Mouse (Mus musculus): ENCODE data around the gene Irx6. TPM values are rescaled to one million over a fixed set of nuclear protein-coding genes. Genes with fewer than 3 reads are reported as not detected.

Irx6 gene
- polyA plus RNA-seq, 1 experiment: not detected

DNA sequence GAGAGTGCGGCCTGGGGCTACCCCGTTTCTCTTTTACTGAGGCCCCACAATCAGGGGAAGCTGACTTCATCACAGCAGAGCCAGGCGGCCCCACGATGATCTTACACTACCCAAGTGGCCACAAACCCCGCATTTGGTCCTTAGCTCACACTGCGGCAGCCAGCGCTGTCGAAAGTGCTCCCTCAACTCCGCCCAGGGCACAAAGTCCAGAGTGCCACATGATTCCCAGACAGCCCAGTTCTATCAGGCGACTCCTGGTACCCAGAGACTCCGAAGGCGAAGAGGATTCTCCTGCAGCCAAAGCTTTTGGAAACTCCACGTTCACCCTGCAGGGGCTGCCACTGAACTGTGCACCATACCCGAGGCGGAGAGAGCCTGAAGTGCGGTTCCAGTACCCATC lies 4.3 kb downstream of the Irx6 start:
- H3K9ac ChIP-seq (ENCODE audit: low read depth, poor library complexity, severe bottlenecking): 0 out of 2 replicates have a peak overlapping the region, but pooled peaks have one; percentile 5
- H3K4me3 ChIP-seq (ENCODE audit: low read depth, low read length): peak overlapping the region; percentile 40
- H3K9me3 ChIP-seq (replicated peaks; ENCODE audit: control insufficient read depth, insufficient read depth, low read length, poor library complexity, severe bottlenecking): no peaks in the 10 kb centered on the region

DNA sequence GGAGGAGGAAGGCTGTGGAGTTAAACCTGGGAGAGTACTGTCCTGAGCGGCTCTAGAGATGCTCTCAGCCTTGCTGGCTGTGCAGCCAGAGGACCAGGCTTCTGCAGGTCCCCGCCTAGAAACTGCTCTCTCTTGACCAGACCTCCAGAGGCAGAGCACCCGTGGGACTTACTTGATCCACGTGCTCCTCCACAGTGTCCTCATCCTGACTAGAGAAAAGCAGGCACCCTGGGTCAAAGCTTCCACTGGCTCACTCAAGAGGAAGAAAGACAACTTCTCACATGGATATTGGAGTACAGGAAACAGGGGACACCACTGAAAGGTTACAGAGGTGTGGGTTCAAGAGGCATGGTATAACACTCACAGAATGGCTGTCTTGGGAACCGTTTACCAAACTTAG lies 23.3 kb downstream of the Irx6 start:
- Histone ChIP-seq H3K4me3 (ENCODE audit: low read depth, low read length) (no peak overlapping the region), H3K36me3 (ENCODE audit: control insufficient read depth, insufficient read depth, low read length, poor library complexity, severe bottlenecking) (no peaks in the 10 kb centered on the region), H3K27ac (ENCODE audit: insufficient read depth, low read length) (no peak overlapping the region), H3K9me3 (replicated peaks; ENCODE audit: control insufficient read depth, insufficient read depth, low read length, poor library complexity, severe bottlenecking) (0 out of 2 replicates have a peak, but pooled peaks cover 3% of the 10 kb centered on the region), H3K4me1 (ENCODE audit: control insufficient read depth, insufficient read depth, low read length) (no peaks in the 10 kb centered on the region), H3K9ac (ENCODE audit: low read depth, poor library complexity, severe bottlenecking) (no peak overlapping the region), H3K27me3 (ENCODE audit: control insufficient read depth, insufficient read depth, low read length, poor library complexity, severe bottlenecking) (no peaks in the 10 kb centered on the region; the same call in 1 of the 2 replicates)
- TF ChIP-seq CTCF (IDR thresholded peaks at IDR 0.05; ENCODE audit: low read depth, low read length) (no peak), POLR2A (IDR thresholded peaks at IDR 0.05; ENCODE audit: insufficient read depth, low read length) (no peak), EP300 (IDR thresholded peaks at IDR 0.05; ENCODE audit: insufficient read depth, low read depth, low read length) (no peak)

More for the DNA sequence above, 4.3 kb downstream of the Irx6 start:
- TF ChIP-seq EP300 (IDR thresholded peaks at IDR 0.05; ENCODE audit: insufficient read depth, low read depth, low read length) (no peak), POLR2A (IDR thresholded peaks at IDR 0.05; ENCODE audit: insufficient read depth, low read length) (no peak), CTCF (IDR thresholded peaks at IDR 0.05; ENCODE audit: low read depth, low read length) (no peak)
- no peaks in the 10 kb centered on the region for H3K36me3 ChIP-seq (ENCODE audit: control insufficient read depth, insufficient read depth, low read length, poor library complexity, severe bottlenecking)
- H3K27ac ChIP-seq (ENCODE audit: insufficient read depth, low read length): no peak overlapping the region
- H3K27me3 ChIP-seq (ENCODE audit: control insufficient read depth, insufficient read depth, low read length, poor library complexity, severe bottlenecking): peaks cover 23% of the 10 kb centered on the region
- no peaks in the 10 kb centered on the region for H3K4me1 ChIP-seq (ENCODE audit: control insufficient read depth, insufficient read depth, low read length)

- 0 out of 2 replicates have a peak, but pooled peaks cover 3% of the 10 kb centered on the region for H3K9me3 ChIP-seq (replicated peaks; ENCODE audit: control insufficient read depth, insufficient read depth, low read length, poor library complexity, severe bottlenecking)
- H3K36me3 ChIP-seq (ENCODE audit: control insufficient read depth, insufficient read depth, low read length, poor library complexity, severe bottlenecking): no peaks in the 10 kb centered on the region
- no peak overlapping the region for H3K27ac ChIP-seq (ENCODE audit: insufficient read depth, low read length)
- H3K4me1 ChIP-seq (ENCODE audit: control insufficient read depth, insufficient read depth, low read length): no peaks in the 10 kb centered on the region
- no peak overlapping the region for H3K9ac ChIP-seq (ENCODE audit: low read depth, poor library complexity, severe bottlenecking)
- TF ChIP-seq EP300 (IDR thresholded peaks at IDR 0.05; ENCODE audit: insufficient read depth, low read depth, low read length) (no peak), POLR2A (IDR thresholded peaks at IDR 0.05; ENCODE audit: insufficient read depth, low read length) (no peak), CTCF (IDR thresholded peaks at IDR 0.05; ENCODE audit: low read depth, low read length) (no peak)
- no peak overlapping the region for H3K4me3 ChIP-seq (ENCODE audit: low read depth, low read length)
- no peaks in the 10 kb centered on the region; the same call in 1 of the 2 replicates for H3K27me3 ChIP-seq (ENCODE audit: control insufficient read depth, insufficient read depth, low read length, poor library complexity, severe bottlenecking)
These were observed 24.3 kb downstream of the Irx6 start for GRCm38 (mm10) chr8:92698411-92698810.

DNA sequence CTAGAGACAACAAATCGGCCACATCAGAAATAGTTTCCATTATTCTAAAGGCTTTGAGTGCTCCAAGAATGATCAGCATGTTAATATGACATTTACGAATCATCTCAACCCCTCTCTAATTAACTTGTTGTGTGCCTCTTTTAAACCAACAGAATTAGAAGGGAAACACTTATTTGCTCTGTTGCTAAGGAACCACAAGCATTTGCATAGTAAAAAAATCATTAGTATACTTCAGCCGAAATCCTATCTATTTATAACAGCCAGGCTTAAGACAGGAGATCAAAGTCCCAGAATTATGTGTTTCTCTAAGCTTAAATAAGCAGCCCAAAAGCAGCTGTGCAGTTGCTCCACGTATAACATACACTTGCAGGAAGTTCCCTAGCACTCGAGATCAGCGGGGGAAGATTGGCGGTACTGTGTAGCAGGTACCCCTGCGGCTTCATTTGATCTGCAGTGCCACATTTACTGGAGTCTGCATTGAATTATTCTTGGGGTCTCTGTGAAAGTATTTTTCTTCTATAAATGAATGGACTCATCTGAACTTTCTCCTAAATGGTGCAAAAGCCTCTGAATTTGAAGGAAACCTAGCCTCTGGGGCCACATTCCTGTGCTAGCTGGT lies 25.9 kb downstream of the Irx6 start:
- Histone ChIP-seq H3K36me3 (ENCODE audit: control insufficient read depth, insufficient read depth, low read length, poor library complexity, severe bottlenecking) (no peaks in the 10 kb centered on the region), H3K4me1 (ENCODE audit: control insufficient read depth, insufficient read depth, low read length) (no peaks in the 10 kb centered on the region), H3K4me3 (ENCODE audit: low read depth, low read length) (no peak overlapping the region), H3K27ac (ENCODE audit: insufficient read depth, low read length) (no peak overlapping the region), H3K27me3 (ENCODE audit: control insufficient read depth, insufficient read depth, low read length, poor library complexity, severe bottlenecking) (no peaks in the 10 kb centered on the region; the same call in 1 of the 2 replicates), H3K9me3 (replicated peaks; ENCODE audit: control insufficient read depth, insufficient read depth, low read length, poor library complexity, severe bottlenecking) (no peaks in the 10 kb centered on the region), H3K9ac (ENCODE audit: low read depth, poor library complexity, severe bottlenecking) (no peak overlapping the region)
- TF ChIP-seq EP300 (IDR thresholded peaks at IDR 0.05; ENCODE audit: insufficient read depth, low read depth, low read length) (no peak), POLR2A (IDR thresholded peaks at IDR 0.05; ENCODE audit: insufficient read depth, low read length) (no peak), CTCF (IDR thresholded peaks at IDR 0.05; ENCODE audit: low read depth, low read length) (no peak)

- TF ChIP-seq EP300 (IDR thresholded peaks at IDR 0.05; ENCODE audit: insufficient read depth, low read depth, low read length) (no peak), POLR2A (IDR thresholded peaks at IDR 0.05; ENCODE audit: insufficient read depth, low read length) (no peak), CTCF (IDR thresholded peaks at IDR 0.05; ENCODE audit: low read depth, low read length) (no peak)
- H3K9ac ChIP-seq (ENCODE audit: low read depth, poor library complexity, severe bottlenecking): no peak overlapping the region
- H3K36me3 ChIP-seq (ENCODE audit: control insufficient read depth, insufficient read depth, low read length, poor library complexity, severe bottlenecking): no peaks in the 10 kb centered on the region
- no peaks in the 10 kb centered on the region for H3K4me1 ChIP-seq (ENCODE audit: control insufficient read depth, insufficient read depth, low read length)
- H3K27ac ChIP-seq (ENCODE audit: insufficient read depth, low read length): no peak overlapping the region
- H3K9me3 ChIP-seq (replicated peaks; ENCODE audit: control insufficient read depth, insufficient read depth, low read length, poor library complexity, severe bottlenecking): no peaks in the 10 kb centered on the region
- H3K27me3 ChIP-seq (ENCODE audit: control insufficient read depth, insufficient read depth, low read length, poor library complexity, severe bottlenecking): no peaks in the 10 kb centered on the region; the same call in 1 of the 2 replicates
- no peak overlapping the region for H3K4me3 ChIP-seq (ENCODE audit: low read depth, low read length)
These were observed 29.3 kb downstream of the Irx6 start for GRCm38 (mm10) chr8:92703375-92703774.

GRCm38 (mm10) chr8:92706311-92706710 lies 32.2 kb downstream of the Irx6 start:
- H3K4me3 ChIP-seq (ENCODE audit: low read depth, low read length): no peak overlapping the region
- H3K9me3 ChIP-seq (replicated peaks; ENCODE audit: control insufficient read depth, insufficient read depth, low read length, poor library complexity, severe bottlenecking): no peaks in the 10 kb centered on the region
- H3K27ac ChIP-seq (ENCODE audit: insufficient read depth, low read length): no peak overlapping the region
- no peaks in the 10 kb centered on the region; the same call in 1 of the 2 replicates for H3K27me3 ChIP-seq (ENCODE audit: control insufficient read depth, insufficient read depth, low read length, poor library complexity, severe bottlenecking)
- H3K9ac ChIP-seq (ENCODE audit: low read depth, poor library complexity, severe bottlenecking): no peak overlapping the region
- H3K4me1 ChIP-seq (ENCODE audit: control insufficient read depth, insufficient read depth, low read length): no peaks in the 10 kb centered on the region
- no peak for TF ChIP-seq EP300 (IDR thresholded peaks at IDR 0.05; ENCODE audit: insufficient read depth, low read depth, low read length)
- TF ChIP-seq CTCF (IDR thresholded peaks at IDR 0.05; ENCODE audit: low read depth, low read length): no peak
- TF ChIP-seq POLR2A (IDR thresholded peaks at IDR 0.05; ENCODE audit: insufficient read depth, low read length): no peak
- H3K36me3 ChIP-seq (ENCODE audit: control insufficient read depth, insufficient read depth, low read length, poor library complexity, severe bottlenecking): no peaks in the 10 kb centered on the region

Data from ES-Bruce4 (cell line).